Mouse (Mus musculus) heart, embryonic 10.5 days (tissue): Measurements from ENCODE around the gene Supt20. TPM values are rescaled to one million over a fixed set of nuclear protein-coding genes. Genes with fewer than 3 reads are reported as not detected.

Experiments
- DNase-seq: peaks from one replicate; pipeline ENCODE4 v3.0.0-alpha.2; 2017; ENCODE audit warnings: low spot score
- H3K27ac ChIP-seq: fragments of 300-500 bp; sonication (generic); 2 replicates; pipeline ENCODE4 v1.5.1; 2016; ENCODE audit warnings: mild to moderate bottlenecking
- H3K27me3 ChIP-seq: fragments of 300-500 bp; sonication (generic); 2 replicates; pipeline ENCODE4 v1.6.1; 2016; ENCODE audit warnings: mild to moderate bottlenecking; ENCODE audit not compliant: poor library complexity, insufficient read depth, severe bottlenecking
- H3K36me3 ChIP-seq: fragments of 300-500 bp; sonication (generic); 2 replicates; pipeline ENCODE4 v1.6.1; 2016; ENCODE audit warnings: mild to moderate bottlenecking, moderate library complexity
- H3K4me1 ChIP-seq: fragments of 300-500 bp; sonication (generic); 2 replicates; pipeline ENCODE4 v1.6.1; 2016; ENCODE audit warnings: mild to moderate bottlenecking
- H3K4me3 ChIP-seq: fragments of 300-500 bp; sonication (generic); 2 replicates; pipeline ENCODE4 v1.5.1; 2016; ENCODE audit warnings: mild to moderate bottlenecking, moderate library complexity
- H3K9me3 ChIP-seq: fragments of 300-500 bp; sonication (generic); 2 replicates; pipeline ENCODE4 v1.6.1; 2016; ENCODE audit warnings: mild to moderate bottlenecking, moderate library complexity
- WGBS: fragments of 180-500 bp; shearing (Covaris S2); methylation state at CpG from one replicate; pipeline ENCODE4 v1.1.7; 2016; 5-methylcytosine and 5-hydroxymethylcytosine counted together
- polyA plus RNA-seq: library from polyadenylated mRNA; unstranded; fragments of >200 nt; fragmentation: Nextera tagmentation; extraction: Ambion mirVana; gene quantifications from 2 replicates; pipeline ENCODE4 v1.2.1, GENCODE M21; 2016

The Supt20 gene
- polyA plus RNA-seq, 1 experiment from 2014 or later, result 91.8 TPM

DNA sequence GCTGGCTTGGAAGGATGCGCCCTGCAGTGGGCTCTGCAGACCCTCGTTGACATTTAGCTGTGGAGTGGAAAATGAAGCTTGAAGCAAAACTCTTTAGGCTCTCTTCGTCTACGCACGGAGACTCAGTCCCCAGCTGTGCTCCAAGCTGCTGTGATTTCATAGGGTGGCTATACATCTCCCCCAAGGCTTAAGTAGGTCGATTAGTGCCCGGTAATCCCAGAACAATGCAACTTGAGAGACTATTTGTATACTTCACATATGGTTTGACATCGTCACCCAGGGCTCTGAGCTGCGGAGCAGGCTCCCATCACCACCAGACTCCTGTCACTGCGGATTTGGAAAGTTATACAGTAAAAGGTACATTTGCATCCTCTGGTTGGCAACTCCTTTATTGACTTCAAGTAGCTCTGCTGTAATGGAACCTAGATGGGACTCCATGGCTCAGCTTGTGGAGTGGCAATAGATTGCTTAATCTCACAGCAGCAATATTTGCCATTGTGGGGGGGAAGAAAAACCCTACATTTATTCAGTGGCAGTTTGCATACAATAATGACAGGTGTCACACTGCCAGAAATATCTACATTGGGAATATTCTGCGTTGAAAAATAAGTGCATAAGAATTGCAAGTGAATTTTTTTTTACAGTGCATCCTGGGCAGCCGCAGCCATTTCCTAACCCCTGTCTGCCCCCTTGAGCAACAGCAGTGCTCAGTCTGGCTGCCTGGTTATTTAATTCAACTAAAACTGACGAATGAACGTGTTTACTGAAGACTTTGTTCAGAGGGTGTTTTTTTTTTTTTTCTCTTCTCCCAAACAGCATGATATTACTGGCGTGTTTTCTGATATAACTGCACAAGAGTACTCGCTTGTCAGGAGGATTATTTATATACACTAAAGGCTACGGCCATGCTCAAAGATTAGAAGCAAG, 77.0 kb downstream of the Supt20 start:
- Histone ChIP-seq H3K4me3 (no peak overlapping the region), H3K4me1 (no peaks in the 10 kb centered on the region), H3K36me3 (no peaks in the 10 kb centered on the region; the same call in 1 of the 2 replicates), H3K27ac (no peak overlapping the region), H3K27me3 (no peaks in the 10 kb centered on the region), H3K9me3 (peaks cover 5% of the 10 kb centered on the region; the same call in 1 of the 2 replicates)
- 77% methylated on average over 17 of the region's 17 CpGs for WGBS
- no peak for DNase-seq

DNA sequence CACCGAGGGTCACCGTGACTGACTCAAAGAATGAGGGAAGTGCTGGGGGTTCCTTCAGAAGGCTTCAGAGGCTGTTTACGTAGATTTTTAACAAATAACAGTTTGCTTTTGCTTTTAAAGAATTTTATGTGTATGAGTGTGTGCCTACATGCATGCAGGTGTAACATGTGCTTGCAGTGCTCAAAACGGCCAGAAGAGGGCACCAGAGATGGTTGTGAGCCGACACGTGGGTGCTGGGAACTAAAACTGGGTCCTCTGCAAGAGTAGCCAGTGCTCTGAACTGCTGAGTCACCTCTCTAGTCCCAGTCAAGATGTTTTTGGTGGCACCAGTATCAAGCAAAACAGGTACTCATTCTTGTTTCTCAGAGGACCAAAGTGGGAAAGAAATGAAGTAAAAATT, 81.0 kb downstream of the Supt20 start:
- Histone ChIP-seq H3K36me3 (no peaks in the 10 kb centered on the region; the same call in 1 of the 2 replicates), H3K4me3 (no peak overlapping the region), H3K27me3 (no peaks in the 10 kb centered on the region), H3K4me1 (peaks cover 13% of the 10 kb centered on the region), H3K27ac (no peak overlapping the region), H3K9me3 (peaks cover 5% of the 10 kb centered on the region; the same call in 1 of the 2 replicates)
- DNase-seq, result no peak
- WGBS, result 81% methylated on average over 6 of the region's 6 CpGs

DNA sequence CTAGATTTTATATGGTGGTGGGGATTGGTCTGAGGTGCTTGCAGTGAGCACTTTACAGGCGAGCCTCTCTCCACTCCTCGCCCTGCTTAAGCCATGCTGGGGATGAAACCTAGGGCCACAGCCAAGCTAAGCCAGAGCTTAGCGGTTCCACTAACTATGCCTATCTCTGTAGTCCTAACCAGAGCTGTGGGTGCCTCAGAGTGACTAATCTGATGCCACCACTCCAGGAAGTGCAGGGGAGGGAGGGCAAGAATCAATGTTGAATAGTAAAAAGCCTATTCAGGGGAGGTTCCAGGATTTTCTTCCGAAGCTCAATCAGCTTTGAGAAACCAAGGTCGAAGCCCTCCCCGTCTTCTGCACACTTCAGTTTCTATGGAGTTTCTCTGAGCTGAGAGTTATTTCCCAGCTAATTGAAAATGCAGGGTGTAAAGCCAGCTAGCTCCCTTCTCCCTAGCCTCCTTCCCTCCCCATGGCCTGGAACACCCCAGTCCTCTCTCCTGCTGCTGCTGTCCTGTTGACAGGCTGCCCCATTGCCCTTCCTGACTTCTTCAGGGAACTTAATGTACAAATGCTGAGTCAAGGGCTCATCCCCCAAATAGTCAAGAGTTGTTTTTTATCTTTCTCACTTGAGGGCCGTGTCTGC, 83.5 kb downstream of the Supt20 start:
- no peaks in the 10 kb centered on the region for H3K27me3 ChIP-seq
- H3K9me3 ChIP-seq, result peaks cover 5% of the 10 kb centered on the region; the same call in 1 of the 2 replicates
- no peak overlapping the region for H3K27ac ChIP-seq
- peaks cover 6% of the 10 kb centered on the region; the same call in 1 of the 2 replicates for H3K36me3 ChIP-seq
- DNase-seq, result no peak
- WGBS, result 58% methylated on average over 7 of the region's 7 CpGs
- no peak overlapping the region for H3K4me3 ChIP-seq
- H3K4me1 ChIP-seq, result peaks cover 13% of the 10 kb centered on the region

Other genes with a start within 250 kb of the Supt20 start
- gene Gm21958, start 21.5 kb downstream of the Supt20 start, polyA plus RNA-seq, result 0.63 TPM in 1 of 2 replicates, not detected in the other
- 120 and 156 TPM in 2 replicates for gene Exosc8, start 42.6 kb downstream of the Supt20 start, polyA plus RNA-seq
- gene Alg5, start 42.7 kb downstream of the Supt20 start, polyA plus RNA-seq, result 39.5 and 49.1 TPM in 2 replicates
- 1.2 and 1.9 TPM in 2 replicates for gene Smad9, start 62.8 kb downstream of the Supt20 start, polyA plus RNA-seq
- 25.4 and 43.6 TPM in 2 replicates for gene Rfxap, start 115.0 kb downstream of the Supt20 start, polyA plus RNA-seq
- 0.13 and 0.23 TPM in 2 replicates for gene Sertm1, start 223.1 kb downstream of the Supt20 start, polyA plus RNA-seq